Mouse (Mus musculus): ENCODE measurements around the gene Gnai2.

Gnai2 gene

DNA sequence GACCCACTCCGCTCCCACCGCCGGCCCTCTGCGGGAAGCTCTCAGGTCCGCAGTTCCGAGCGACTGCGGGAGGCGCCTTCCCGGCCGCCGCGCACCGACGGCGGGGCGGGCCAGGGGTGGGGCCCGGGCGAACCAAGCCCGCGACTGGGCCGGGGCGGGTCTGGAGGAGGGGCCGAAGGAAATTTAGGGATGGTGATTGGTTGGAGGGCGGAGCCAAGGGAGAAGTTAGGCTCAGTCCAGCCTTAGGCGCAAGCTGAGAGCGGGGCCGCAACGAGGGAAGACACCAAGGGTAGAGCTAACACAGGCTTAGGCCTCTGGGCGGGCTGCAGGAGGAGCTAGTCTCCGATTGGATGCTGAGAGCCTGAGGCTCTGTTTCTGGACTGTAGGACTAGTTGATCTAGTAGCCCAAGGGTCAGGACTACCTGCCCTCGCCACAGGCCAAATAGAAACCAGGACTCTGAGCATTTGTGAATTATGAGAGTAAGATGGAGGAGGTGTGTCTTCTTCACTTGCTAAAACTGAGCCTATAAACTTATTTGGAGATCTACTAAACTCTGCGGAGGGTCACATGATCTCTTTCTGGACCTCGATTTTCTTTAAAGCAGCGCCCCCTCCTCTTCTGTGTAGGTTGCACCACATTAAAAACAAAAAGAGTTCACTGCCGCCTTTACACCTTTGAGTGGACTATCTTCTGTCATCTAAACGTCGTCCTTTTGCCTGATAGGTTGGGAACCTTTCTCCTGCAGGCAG is at the start of gene Gnai2:
TSS of gene Gnai2 (minus strand) at position 89 of the 750 bp plus-strand sequence.
- peak; percentile 97 for DNase-seq (ENCODE audit: low spot score in 2 of 2)

DNA sequence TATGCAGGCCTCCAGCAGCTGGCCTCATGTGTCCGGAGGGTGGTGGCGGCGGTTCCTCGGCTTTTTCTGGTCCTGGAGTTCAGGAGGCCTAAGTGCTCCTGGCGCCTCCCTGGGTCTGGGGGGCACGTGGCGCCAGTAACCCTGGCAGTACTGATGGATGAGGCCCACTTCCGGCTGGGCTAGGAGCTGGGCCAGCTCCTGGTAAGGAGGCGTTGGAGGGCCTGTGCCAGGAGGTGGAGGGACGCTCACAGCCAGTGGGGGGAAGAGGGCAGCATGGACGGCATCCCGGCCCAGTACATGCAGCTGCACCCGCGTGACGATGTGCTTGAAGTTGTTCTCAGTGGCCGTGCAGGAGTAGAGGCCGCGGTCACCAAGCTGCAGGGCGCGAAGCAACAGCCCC is 47.2 kb upstream of the Gnai2 start:
- no peak for DNase-seq (ENCODE audit: low spot score in 2 of 2)

DNA sequence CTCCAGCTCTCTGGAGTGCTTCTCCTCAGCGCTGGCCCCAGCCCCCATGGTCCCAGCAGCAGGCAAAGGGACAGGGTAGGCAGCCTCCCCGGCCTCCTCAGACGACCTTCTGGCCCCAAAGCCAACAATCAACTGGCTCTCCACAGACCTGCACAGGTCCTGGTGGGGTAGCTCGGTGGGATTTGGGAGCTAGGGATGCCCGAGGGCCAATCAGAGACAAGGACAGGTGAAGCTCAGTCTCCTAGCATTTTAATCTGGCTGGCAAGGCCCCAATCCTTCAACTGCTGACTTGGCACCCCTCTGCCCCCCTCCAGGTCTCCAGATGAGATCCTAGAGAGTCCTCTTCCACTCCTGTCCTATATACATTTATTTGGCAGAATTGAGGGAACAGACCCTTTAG is 44.3 kb upstream of the Gnai2 start, which contains the start of gene Gnat1:
TSS of gene Gnat1 (minus strand) at position 212 of the 400 bp plus-strand sequence.
- no peak for DNase-seq (ENCODE audit: low spot score in 2 of 2)

DNA sequence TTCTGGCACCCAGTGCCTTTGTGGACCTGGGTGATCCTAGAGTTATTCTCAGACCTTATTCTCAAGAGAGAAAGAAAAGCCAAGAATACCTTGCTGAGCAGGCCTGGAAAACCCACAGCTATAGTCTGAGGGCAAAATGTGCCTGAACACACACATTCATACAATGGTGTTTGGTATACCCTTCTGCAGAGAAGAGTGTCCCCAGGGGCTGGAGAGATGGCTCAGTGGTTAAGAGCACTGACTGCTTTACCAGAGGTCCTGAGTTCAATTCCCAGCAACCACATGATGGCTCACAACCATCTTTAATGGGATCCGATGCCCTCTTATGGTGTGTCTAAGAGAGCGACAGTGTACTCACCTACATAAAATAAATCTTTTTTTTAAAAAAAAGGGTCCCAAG is 43.7 kb upstream of the Gnai2 start:
- DNase-seq (ENCODE audit: low spot score in 2 of 2): no peak

DNA sequence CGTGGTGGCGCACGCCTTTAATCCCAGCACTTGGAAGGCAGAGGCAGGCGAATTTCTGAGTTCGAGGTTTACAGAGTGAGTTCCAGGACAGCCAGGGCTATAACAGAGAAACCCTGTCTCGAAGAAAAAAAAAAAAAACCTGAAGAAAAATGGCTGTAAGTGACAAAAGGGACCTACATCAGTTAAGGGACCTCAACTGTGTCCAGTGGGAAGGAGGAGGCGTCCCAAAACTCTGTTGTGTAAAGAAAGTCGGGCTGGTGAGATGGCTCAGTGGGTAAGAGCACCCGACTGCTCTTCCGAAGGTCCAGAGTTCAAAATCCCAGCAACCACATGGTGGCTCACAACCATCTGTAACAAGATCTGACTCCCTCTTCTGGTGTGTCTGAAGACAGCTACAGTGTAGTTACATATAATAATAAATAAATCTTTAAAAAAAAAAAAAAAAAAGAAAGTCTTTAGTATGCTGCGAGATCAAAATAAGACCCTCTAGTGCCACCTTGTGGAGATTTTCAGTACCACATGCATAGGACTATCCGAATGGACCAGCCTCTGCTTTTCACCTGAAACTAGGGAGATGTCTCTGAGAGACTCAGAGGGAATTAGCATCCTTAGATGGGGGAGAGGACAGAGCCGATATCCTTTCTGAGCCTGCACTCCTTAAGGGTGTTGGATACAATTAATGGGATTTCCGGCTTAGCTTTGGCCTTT is 42.8 kb upstream of the Gnai2 start:
- DNase-seq (ENCODE audit: low spot score in 2 of 2): peak; percentile 66 to 68

DNA sequence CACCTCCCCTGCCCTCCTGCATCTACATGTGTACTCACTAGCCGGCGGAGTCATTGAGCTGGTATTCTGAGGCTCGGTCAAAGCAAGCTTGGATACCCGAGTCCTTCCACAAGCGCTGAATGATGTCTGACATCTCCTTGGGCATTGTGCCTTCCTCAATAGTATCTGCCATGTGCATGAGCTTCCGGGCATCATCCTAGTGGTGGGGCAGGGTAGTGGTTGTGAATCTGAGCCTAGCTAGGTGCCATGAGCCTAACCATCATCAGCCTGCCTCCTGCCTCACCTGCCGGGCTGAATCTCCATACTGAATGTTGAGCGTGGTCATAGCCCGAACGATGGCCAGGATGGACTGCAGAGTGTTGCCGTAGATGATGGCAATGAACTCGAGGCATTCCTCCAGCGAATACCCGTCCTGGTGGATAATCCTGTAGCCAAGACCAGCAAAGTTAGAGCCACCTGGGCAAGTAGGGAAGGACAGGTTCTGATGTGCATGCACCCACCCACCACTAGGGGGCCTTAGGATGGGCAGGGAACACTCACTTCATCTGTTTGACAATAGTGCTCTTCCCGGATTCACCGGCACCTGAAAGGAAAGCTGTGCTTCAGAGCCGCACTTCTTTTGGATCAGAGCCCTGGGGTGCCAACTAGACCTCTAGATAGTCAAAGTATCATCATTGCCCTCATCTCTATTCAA is 42.1 kb upstream of the Gnai2 start:
- DNase-seq (ENCODE audit: low spot score in 2 of 2): no peak

DNA sequence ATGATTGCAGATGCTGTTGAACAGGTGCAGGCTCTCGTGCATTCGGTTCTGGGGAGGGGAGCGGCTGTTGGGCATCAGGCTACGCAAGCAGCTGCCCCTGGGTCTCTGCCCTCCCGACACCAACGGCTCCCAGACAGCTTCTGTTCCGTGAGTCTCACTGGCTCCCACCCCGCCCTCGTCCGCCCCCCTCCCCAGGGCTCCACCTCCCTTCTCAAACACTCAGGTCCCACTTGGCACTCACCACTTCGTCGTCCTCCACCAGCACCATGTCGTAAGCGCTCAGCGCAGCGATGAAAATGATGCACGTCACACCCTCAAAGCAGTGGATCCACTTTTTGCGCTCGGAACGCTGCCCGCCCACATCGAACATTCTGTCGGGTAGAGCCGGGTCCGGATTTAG is 41.1 kb upstream of the Gnai2 start:
- DNase-seq (ENCODE audit: low spot score in 2 of 2): no peak

DNA sequence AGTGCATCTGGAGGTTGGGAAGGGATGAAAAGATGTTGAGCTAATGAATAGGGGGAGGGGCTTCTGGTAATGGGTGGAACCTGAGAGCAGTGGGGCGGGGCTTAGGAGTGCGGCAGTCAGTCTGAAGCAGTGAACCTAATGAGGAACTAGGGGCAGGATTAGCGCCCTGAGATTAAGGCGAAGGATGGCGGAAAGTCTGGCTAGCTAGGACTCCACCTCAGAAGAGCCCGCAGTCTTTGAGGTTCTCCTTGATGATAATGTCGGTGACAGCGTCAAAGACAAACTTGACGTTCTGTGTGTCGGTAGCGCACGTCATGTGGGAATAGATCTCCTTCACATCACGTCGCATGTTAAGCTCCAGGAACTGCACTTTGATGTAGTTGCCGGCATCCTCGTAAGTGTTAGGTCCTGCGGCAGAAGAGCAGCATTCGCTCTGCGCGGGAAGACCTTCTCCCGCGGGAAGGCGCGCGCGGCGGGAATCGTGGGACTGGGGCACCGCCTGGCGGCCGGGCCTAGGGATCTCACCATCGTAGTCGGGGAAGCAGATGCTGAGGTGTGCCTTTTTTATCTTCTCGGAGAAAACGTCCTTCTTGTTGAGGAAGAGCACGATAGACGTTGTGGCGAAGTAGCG is 40.6 kb upstream of the Gnai2 start:
- DNase-seq (ENCODE audit: low spot score in 2 of 2): peak; percentile 65 to 74

DNA sequence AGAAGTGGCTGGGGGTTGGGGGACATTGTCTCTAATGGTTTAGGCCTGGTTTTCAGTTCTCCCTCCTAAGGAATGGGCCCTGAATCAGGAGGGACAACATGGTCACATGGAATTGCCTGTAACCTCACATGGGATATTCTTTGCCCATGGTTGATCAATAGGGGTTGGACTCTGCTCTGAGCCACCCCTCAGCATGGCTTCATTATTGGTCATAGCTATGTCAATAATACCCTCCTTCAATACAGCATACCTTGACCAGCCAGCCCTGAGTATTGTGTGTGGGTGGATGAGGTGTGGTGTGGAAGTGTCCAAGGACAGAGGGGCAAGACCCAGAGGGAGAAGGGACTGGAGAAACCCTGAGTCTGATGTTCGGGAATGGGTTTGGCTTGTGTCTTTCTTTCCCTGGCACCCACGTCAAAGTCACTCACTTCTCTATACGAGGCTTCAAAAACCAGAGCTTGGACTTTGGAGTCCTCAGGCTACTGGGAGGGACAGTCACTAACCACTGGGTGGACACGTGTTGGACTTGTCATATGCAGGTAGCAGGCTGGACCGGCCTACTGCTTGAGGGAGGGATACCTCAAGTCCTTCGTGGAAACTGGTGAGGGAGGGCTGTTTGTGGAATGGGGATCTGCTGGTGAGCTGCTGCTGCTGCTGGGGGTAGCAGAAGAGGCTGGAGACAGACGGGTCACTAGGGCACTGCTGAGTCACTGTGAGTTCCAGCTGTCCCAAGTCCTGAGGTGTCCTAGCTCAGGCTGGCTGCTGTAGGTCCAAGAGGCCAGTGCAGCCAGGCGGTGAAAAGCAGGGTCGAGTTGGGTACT is 39.7 kb upstream of the Gnai2 start:
- no peak for DNase-seq (ENCODE audit: low spot score in 2 of 2)

DNA sequence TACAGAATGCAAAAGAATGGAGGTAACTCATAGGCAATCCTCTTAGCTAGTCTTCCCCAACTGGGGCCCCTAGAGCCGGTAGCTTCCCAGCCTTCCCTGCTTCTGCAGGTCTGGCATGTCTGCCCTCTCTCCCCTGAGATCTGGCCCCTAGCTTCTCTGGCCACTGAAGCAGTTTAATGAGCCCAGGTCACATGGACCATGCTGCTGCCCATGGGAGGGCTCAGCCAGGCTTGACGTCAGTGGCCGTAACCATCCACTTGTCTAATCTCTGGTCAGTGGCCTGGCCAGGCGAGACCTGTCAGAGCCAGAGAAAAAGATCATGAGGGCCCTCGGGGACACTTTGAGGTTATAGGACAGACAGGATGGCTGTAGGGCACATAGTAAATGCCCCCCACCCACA is 35.1 kb upstream of the Gnai2 start:
- DNase-seq (ENCODE audit: low spot score in 2 of 2): no peak

DNA sequence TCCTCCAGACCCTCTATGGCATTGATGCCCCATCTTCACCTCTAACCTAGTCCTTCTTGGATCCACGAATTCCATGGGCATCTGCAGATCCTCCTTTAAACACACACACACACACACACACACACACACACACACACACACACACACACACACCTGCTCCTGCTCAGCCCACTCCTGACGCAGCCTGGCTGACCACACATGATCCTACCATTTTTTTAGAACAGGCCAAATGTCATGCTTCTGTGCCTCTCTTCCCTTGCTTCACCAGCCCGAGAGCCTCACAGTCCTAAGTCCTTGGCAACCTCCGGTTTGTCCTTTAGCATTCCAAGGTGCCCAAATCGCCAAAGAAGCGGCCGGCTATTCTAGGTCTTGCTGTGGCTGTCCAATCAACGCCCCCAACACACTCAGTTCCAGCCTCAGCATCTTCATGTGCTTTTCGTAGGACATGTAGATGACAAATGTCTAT is 34.3 kb upstream of the Gnai2 start, which contains the start of gene Slc38a3:
TSS of gene Slc38a3 (minus strand) at position 51 of the 466 bp plus-strand sequence.
- no peak for DNase-seq (ENCODE audit: low spot score in 2 of 2)

DNA sequence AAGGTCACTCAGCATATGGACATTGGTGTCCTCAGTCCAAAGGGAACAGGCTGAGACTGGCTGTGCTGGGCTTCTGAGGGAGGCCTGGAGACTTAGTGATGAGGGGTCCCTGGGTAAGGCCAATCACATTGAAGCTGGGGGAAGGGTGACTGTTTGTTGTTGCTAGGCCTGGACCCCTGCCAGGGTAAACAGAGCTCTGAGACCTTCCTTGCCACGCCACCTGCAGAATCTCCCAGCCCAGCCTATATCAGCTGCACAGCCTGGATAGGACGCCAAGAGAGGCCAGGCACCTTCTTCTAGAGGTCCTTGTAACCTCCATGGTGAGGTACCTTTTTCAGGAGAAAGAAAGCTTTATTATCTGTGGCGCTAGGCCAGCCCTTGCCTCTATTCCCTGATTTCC is 33.7 kb upstream of the Gnai2 start:
- no peak for DNase-seq (ENCODE audit: low spot score in 2 of 2)

DNA sequence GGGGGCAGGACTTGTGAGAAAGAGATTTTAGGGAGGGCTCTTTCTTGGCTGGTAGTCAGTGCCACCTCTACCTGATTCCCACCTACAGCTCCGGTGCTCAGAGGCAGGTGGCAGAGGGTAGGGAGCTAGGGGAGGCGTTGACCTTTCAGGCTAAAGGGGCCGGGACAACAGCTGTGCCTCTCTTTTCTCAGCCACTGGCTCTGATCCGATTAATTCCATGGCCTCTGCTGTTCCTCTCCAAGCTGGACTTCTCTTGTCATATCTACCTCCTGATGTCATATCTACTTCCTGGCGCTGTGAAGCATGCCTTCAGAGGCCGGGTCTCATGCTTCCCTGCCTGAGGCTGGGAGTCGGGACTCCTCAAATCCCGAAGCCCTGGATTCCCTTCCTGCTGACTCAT is 32.8 kb upstream of the Gnai2 start:
- DNase-seq (ENCODE audit: low spot score in 2 of 2): no peak

DNA sequence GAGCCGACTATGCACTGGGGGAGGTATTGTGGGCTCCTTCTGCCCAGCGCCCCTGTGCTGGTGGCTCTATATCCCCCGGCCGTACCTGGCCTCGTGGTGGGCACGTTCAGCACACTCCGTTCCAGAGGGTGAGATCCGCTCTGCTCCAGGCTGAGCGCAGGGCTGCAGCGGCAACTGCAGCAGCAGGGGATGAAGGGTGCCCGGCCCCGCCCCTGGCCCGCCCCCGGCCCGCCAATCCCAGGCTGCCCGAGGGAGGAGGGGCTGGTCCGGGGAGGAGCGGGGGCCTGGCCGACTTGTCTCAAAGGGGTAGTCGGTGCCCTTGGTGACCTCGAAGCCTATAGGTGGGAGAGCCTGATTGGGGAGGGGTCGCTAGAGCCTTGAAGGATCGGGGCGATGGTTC is 32.1 kb upstream of the Gnai2 start:
- DNase-seq (ENCODE audit: low spot score in 2 of 2): no peak

DNA sequence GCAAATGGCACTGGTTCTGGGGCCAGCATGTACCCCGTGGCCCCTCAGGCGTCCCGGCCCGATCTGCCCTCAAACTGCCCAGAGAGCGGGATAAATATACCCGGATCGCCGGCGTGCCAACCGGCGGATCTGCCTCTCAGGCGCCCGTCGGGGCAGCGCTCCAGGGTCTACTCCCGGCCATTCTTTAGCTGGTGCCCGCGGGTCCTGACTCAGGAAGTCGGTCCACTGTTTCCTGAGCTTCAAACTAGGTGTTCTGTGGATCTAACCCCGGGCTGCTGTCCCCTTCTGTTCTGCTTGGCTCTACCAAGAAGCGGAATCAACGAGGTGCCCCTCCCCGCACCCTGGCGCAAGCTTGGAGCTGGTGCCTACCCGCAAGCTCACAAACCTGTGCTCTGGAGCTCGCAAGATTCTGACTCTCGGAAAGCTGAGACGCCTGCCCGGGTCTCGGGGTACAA is 31.6 kb upstream of the Gnai2 start:
- no peak for DNase-seq (ENCODE audit: low spot score in 2 of 2)

DNA sequence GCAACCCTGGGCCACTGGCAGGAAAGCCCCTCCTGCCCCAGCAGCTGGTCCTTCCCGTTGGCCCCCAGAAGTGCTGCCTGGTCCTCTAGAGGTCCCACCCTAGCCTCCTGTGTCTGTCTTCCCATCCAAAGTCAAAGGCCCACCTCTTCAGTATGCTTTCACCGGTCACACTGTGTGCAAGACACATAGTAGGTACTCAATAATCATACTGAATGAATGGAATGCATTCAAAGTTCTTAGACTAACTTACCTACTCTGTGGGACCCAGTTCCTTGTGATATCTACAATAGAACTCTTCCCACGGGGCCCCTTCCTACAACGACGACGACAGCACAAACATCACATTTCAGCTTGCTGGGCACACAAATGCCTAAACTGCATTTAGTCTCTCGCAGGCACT is 30.1 kb upstream of the Gnai2 start:
- no peak for DNase-seq (ENCODE audit: low spot score in 2 of 2)

DNA sequence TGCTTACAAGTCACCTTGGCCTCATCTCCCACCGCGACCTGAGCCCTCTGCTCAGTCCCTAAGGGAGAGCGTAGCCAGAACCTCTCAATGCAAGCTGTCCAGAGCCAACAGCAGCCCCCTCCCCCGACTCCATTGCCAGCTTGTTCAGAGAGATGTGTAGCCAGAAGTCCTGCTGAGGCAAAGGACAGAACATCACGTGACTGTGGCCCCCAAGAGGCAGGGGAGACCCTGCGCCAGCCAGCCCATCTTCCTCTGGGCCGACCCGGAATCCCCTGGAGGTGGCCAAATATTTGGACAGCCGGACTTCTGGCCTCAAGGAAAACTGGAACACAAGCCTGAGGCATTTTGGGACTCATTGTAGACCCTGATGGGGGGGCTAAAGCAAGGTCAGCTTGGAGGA is 28.4 kb upstream of the Gnai2 start:
- DNase-seq (ENCODE audit: low spot score in 2 of 2): no peak

DNA sequence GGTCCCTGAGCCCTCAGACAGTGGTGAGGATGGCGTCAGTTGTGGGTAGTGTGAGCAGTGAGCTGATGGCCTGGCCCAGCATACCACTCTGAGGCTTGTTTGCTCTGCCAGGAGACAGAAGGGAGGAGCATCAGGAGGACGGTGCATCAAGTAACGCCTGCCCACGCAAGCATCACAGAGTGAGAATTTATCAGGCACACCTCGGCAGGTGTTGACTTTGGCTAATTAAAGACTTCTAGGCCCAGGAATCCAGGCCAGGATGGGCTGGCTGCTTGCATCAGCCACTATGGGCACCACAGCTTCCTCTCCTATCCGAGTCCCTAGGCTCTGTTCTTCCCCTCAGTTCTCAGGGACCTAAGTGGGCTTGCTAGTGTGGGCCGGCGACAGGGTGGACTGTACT is 27.2 kb upstream of the Gnai2 start:
- no peak for DNase-seq (ENCODE audit: low spot score in 2 of 2)

DNA sequence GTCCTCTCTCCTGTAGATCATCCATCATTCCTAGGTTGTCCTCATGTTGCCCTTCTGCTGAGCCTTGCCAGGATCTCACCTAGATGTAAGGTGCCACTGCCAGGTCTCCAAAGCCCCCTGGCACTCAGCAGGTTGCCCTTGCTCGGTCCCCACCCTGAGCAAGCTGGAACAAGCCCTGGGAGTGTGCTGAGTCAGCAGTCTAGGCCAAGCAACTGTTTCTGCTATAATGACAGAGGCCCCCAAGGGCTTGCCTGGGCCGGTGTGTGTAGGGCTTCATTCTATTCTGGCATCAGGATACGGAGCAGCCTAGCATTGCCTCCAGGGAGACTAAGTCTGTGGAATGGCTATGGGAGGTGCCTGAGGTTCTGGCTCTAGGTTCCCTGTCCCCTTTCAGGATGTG is 25.6 kb upstream of the Gnai2 start:
- no peak for DNase-seq (ENCODE audit: low spot score in 2 of 2)

DNA sequence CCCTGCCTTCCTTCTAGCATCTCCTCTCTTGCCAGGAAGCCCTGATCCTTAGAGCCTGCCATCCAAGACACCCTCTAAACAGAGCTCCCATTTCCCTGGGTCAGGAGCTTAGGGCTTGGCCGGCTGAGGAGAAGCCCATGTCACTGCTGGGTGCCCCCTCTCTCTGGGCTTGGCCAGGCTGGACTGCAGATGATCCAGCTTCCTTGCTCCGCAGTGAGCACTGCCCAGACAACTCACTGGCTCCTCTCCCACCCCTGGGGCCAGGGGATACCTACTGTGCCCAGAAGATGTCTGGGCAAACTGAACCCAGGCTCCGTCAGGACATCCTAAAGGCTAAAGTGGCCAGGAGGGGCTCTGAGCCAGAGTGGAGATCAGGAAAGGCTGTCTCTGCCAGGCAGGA is 24.8 kb upstream of the Gnai2 start:
- DNase-seq (ENCODE audit: low spot score in 2 of 2): no peak

DNA sequence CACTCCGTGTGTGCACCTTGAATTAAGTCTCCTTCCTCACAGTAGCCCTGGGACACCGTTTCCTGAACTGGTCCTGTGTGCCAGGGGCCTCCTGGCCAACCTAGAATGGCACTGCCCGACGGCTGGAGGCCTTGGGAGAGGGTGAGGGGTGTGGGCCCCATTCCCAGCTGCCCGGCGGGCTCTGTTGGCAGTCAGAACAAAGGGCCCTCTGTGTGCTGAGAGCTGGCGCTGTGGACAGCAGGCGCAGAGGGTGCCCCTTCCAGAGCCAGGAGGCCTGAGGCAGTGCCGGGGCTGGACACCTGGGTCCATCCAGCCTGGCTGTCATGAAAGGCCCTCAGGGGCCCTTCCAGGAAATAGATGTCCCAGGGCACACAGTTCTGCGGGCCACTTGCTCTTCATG is 24.4 kb upstream of the Gnai2 start:
- DNase-seq (ENCODE audit: low spot score in 2 of 2): no peak

All from urinary bladder, postnatal 36 days (tissue).